Mouse (Mus musculus) liver, adult 2 months (tissue): ENCODE results near the gene Herc2.

Experiments used
- CTCF ChIP-seq: fragments of 200-500 bp; IDR thresholded peaks from 2 replicates; pipeline ENCODE4 v1.5.1; 2011; ENCODE audit warnings: low read depth, low read length, control low read depth
- POLR2A ChIP-seq: fragments of 200-500 bp; IDR thresholded peaks from 2 replicates; pipeline ENCODE4 v1.6.1; 2011; ENCODE audit warnings: low read length, control low read depth; ENCODE audit not compliant: insufficient read depth; ENCODE audit errors: extremely low read depth

DNA sequence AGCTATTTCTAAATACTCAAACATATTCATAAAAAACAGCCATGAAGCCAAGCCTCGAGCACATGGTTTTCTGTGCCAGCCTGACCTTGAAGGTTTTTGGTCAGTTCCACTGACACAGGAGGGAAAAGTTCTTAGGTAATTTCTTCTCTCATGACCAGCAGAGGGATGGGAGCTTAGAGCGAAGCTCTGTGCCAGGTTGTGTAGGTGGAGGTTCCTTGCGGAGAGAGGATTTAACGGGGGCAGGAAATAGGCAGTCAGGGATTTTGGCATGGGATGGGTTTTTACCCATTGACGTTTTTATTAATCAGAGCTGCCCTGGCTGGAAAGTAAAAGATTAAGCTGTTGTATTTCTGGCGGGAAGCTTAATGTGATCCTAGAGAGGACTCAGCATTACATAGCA is 170.8 kb downstream of the Herc2 start:
- TF ChIP-seq POLR2A (no peak), CTCF (no peak)
